Mouse (Mus musculus) ES-Bruce4 (cell line): Measurements from ENCODE around the gene Opalin. TPM values are rescaled to one million over a fixed set of nuclear protein-coding genes. Genes with fewer than 3 reads are reported as not detected.
A peak's percentile ranks its signal among the peaks of the same experiment; 100 is the strongest.

Source experiments
- H3K27ac ChIP-seq: 2 replicates; pipeline ENCODE4 v1.5.1; 2012; ENCODE audit warnings: low read length, inconsistent platforms; ENCODE audit not compliant: insufficient read depth
- H3K27me3 ChIP-seq: 2 replicates; pipeline ENCODE4 v1.6.1; 2012; ENCODE audit warnings: mild to moderate bottlenecking, low read length, inconsistent platforms; ENCODE audit not compliant: control insufficient read depth, poor library complexity, insufficient read depth, severe bottlenecking
- H3K36me3 ChIP-seq: 2 replicates; pipeline ENCODE4 v1.6.1; 2012; ENCODE audit warnings: inconsistent platforms, mild to moderate bottlenecking, low read length, moderate library complexity; ENCODE audit not compliant: control insufficient read depth, poor library complexity, insufficient read depth, severe bottlenecking
- H3K4me1 ChIP-seq: one replicate; pipeline ENCODE4 v1.8.1; 2011; ENCODE audit warnings: low read length; ENCODE audit not compliant: control insufficient read depth, insufficient read depth
- H3K4me3 ChIP-seq: 2 replicates; pipeline ENCODE4 v1.5.1; 2011; ENCODE audit warnings: low read depth, mild to moderate bottlenecking, low read length
- H3K9ac ChIP-seq: 2 replicates; pipeline ENCODE4 v1.6.1; 2012; ENCODE audit warnings: low read depth, mild to moderate bottlenecking, inconsistent platforms; ENCODE audit not compliant: poor library complexity, severe bottlenecking
- H3K9me3 ChIP-seq: replicated peaks from 2 replicates; pipeline ENCODE4 v1.6.1; 2012; ENCODE audit warnings: mild to moderate bottlenecking, low read length, inconsistent platforms; ENCODE audit not compliant: control insufficient read depth, poor library complexity, insufficient read depth, severe bottlenecking
- CTCF ChIP-seq: IDR thresholded peaks from one replicate; pipeline ENCODE4 v1.8.1; 2011; ENCODE audit warnings: low read depth, low read length
- EP300 ChIP-seq: IDR thresholded peaks from 2 replicates; pipeline ENCODE4 v1.6.1; 2011; ENCODE audit warnings: low read depth, low read length; ENCODE audit not compliant: insufficient read depth
- POLR2A ChIP-seq: IDR thresholded peaks from one replicate; pipeline ENCODE4 v1.8.1; 2011; ENCODE audit warnings: low read length; ENCODE audit not compliant: insufficient read depth
- polyA plus RNA-seq: library from polyadenylated mRNA; stranded (reverse); fragments of >200 nt; gene quantifications from 2 replicates; pipeline ENCODE4 v1.2.4, GENCODE M21; 2011; ENCODE audit warnings: low read depth; ENCODE audit not compliant: missing spikeins, insufficient read depth, insufficient read length

Gene Opalin
- polyA plus RNA-seq, 1 experiment, result not detected

GRCm38 (mm10) chr19:41104922-41105321 is 28.0 kb upstream of the Opalin start:
- H3K36me3 ChIP-seq, result no peaks in the 10 kb centered on the region
- no peak overlapping the region for H3K27ac ChIP-seq
- H3K4me1 ChIP-seq, result no peaks in the 10 kb centered on the region
- TF ChIP-seq EP300, result no peak
- no peak for TF ChIP-seq CTCF
- TF ChIP-seq POLR2A, result no peak
- no peak overlapping the region for H3K9ac ChIP-seq
- H3K27me3 ChIP-seq, result no peaks in the 10 kb centered on the region
- H3K9me3 ChIP-seq, result no peaks in the 10 kb centered on the region
- H3K4me3 ChIP-seq, result no peak overlapping the region

- no peaks in the 10 kb centered on the region for H3K36me3 ChIP-seq
- no peak for TF ChIP-seq EP300
- TF ChIP-seq POLR2A, result no peak
- TF ChIP-seq CTCF, result no peak
- H3K27me3 ChIP-seq, result no peaks in the 10 kb centered on the region
- H3K9ac ChIP-seq, result no peak overlapping the region
- H3K4me1 ChIP-seq, result no peaks in the 10 kb centered on the region
- no peaks in the 10 kb centered on the region for H3K9me3 ChIP-seq
- H3K27ac ChIP-seq, result no peak overlapping the region
- H3K4me3 ChIP-seq, result no peak overlapping the region
Measured at GRCm38 (mm10) chr19:41101390-41101789, 24.5 kb upstream of the Opalin start.

- Histone ChIP-seq H3K27ac (no peak overlapping the region), H3K4me3 (no peak overlapping the region), H3K36me3 (no peaks in the 10 kb centered on the region), H3K4me1 (no peaks in the 10 kb centered on the region), H3K27me3 (no peaks in the 10 kb centered on the region), H3K9me3 (no peaks in the 10 kb centered on the region), H3K9ac (no peak overlapping the region)
- TF ChIP-seq CTCF (no peak), EP300 (no peak), POLR2A (no peak)
Measured at GRCm38 (mm10) chr19:41100863-41101262, 23.9 kb upstream of the Opalin start.

- Histone ChIP-seq H3K4me1 (no peaks in the 10 kb centered on the region), H3K27me3 (no peaks in the 10 kb centered on the region), H3K27ac (no peak overlapping the region), H3K9me3 (no peaks in the 10 kb centered on the region), H3K36me3 (no peaks in the 10 kb centered on the region), H3K4me3 (no peak overlapping the region), H3K9ac (no peak overlapping the region)
- TF ChIP-seq EP300, result no peak
- TF ChIP-seq CTCF, result no peak
- no peak for TF ChIP-seq POLR2A
Measured at GRCm38 (mm10) chr19:41097038-41097437, 20.1 kb upstream of the Opalin start.

- no peaks in the 10 kb centered on the region for H3K36me3 ChIP-seq
- no peak overlapping the region for H3K9ac ChIP-seq
- no peaks in the 10 kb centered on the region for H3K4me1 ChIP-seq
- no peaks in the 10 kb centered on the region for H3K27me3 ChIP-seq
- H3K4me3 ChIP-seq, result no peak overlapping the region
- no peaks in the 10 kb centered on the region for H3K9me3 ChIP-seq
- H3K27ac ChIP-seq, result no peak overlapping the region
- TF ChIP-seq EP300, result no peak
- no peak for TF ChIP-seq POLR2A
- TF ChIP-seq CTCF, result no peak
Measured at GRCm38 (mm10) chr19:41091901-41092300, 15.0 kb upstream of the Opalin start.

- H3K27ac ChIP-seq, result no peak overlapping the region
- TF ChIP-seq CTCF, result peak; percentile 56
- no peak for TF ChIP-seq POLR2A
- no peak for TF ChIP-seq EP300
- H3K4me1 ChIP-seq, result no peaks in the 10 kb centered on the region
Measured at GRCm38 (mm10) chr19:41089833-41090232, 12.9 kb upstream of the Opalin start.

More at GRCm38 (mm10) chr19:41089833-41090232, 12.9 kb upstream of the Opalin start:
- H3K9ac ChIP-seq, result no peak overlapping the region
- no peak overlapping the region for H3K4me3 ChIP-seq
- no peaks in the 10 kb centered on the region for H3K27me3 ChIP-seq
- no peaks in the 10 kb centered on the region for H3K36me3 ChIP-seq
- no peaks in the 10 kb centered on the region for H3K9me3 ChIP-seq
